Mouse (Mus musculus): ENCODE measurements around the gene Slc5a10. TPM values are rescaled to one million over a fixed set of nuclear protein-coding genes. Genes with fewer than 3 reads are reported as not detected.

The Slc5a10 gene
- polyA plus RNA-seq (2016; fragmentation: Nextera tagmentation; extraction: Ambion mirVana) = 0.07 TPM in 1 of 2 replicates, not detected in the other

- 75% methylated on average over 3 of the region's 3 CpGs for WGBS
- Histone ChIP-seq H3K4me1 (no peaks in the 10 kb centered on the region), H3K27ac (no peak within 1 kb of the TSS), H3K4me3 (no peak within 1 kb of the TSS), H3K27me3 (ENCODE audit: insufficient read depth, poor library complexity, severe bottlenecking) (no peaks in the 10 kb centered on the region), H3K36me3 (no peaks in the 10 kb centered on the region), H3K9me3 (no peaks in the 10 kb centered on the region)
- DNase-seq (ENCODE audit: low spot score) = no peak
Observed at GRCm38 (mm10) chr11:61720636-61721035, at the start of gene Slc5a10. Slc5a10 (minus strand) TSS chr11:61720826.

GRCm38 (mm10) chr11:61761584-61762407 lies 41.2 kb upstream of the Slc5a10 start, which contains the start of gene Prpsap2:
Prpsap2 (minus strand) TSS chr11:61762088.
- Histone ChIP-seq H3K9me3 (no peaks in the 10 kb centered on the region), H3K27me3 (ENCODE audit: insufficient read depth, poor library complexity, severe bottlenecking) (no peaks in the 10 kb centered on the region), H3K4me3 (peak within 1 kb of the TSS; percentile 74), H3K4me1 (peaks cover 7% of the 10 kb centered on the region; the same call in 1 of the 2 replicates), H3K27ac (peak within 1 kb of the TSS; percentile 93), H3K36me3 (peaks cover 6% of the 10 kb centered on the region)
- peak; percentile 99 for DNase-seq (ENCODE audit: low spot score)
- WGBS = under 1% methylated on average over 51 of the region's 51 CpGs

- Histone ChIP-seq H3K4me1 (peaks cover 7% of the 10 kb centered on the region; the same call in 1 of the 2 replicates), H3K27me3 (ENCODE audit: insufficient read depth, poor library complexity, severe bottlenecking) (no peaks in the 10 kb centered on the region), H3K36me3 (peaks cover 15% of the 10 kb centered on the region), H3K4me3 (peak overlapping the region; percentile 74), H3K9me3 (no peaks in the 10 kb centered on the region), H3K27ac (no peak overlapping the region)
- 74% methylated on average over 5 of the region's 5 CpGs for whole genome bisulfite sequencing
- no peak for DNase-seq (ENCODE audit: low spot score)
Observed at GRCm38 (mm10) chr11:61760518-61760917, 39.9 kb upstream of the Slc5a10 start.

- Histone ChIP-seq H3K27ac (no peak overlapping the region), H3K36me3 (peaks cover 42% of the 10 kb centered on the region), H3K4me1 (peaks cover 7% of the 10 kb centered on the region; the same call in 1 of the 2 replicates), H3K4me3 (no peak overlapping the region), H3K9me3 (no peaks in the 10 kb centered on the region), H3K27me3 (ENCODE audit: insufficient read depth, poor library complexity, severe bottlenecking) (no peaks in the 10 kb centered on the region)
- 80% methylated on average over 2 of the region's 2 CpGs for WGBS
- DNase-seq (ENCODE audit: low spot score) = no peak
Observed at GRCm38 (mm10) chr11:61757151-61757550, 36.5 kb upstream of the Slc5a10 start.

GRCm38 (mm10) chr11:61751612-61752011 lies 31.0 kb upstream of the Slc5a10 start:
- 83% methylated on average over 5 of the region's 5 CpGs for WGBS
- DNase-seq (ENCODE audit: low spot score) = no peak
- Histone ChIP-seq H3K27me3 (ENCODE audit: insufficient read depth, poor library complexity, severe bottlenecking) (no peaks in the 10 kb centered on the region), H3K9me3 (no peaks in the 10 kb centered on the region), H3K27ac (no peak overlapping the region), H3K4me1 (no peaks in the 10 kb centered on the region), H3K36me3 (peaks cover 81% of the 10 kb centered on the region), H3K4me3 (no peak overlapping the region)

- H3K27ac ChIP-seq = no peak overlapping the region
- 80% methylated on average over 3 of the region's 3 CpGs for WGBS
- H3K36me3 ChIP-seq = peaks cover 72% of the 10 kb centered on the region
- H3K4me1 ChIP-seq = no peaks in the 10 kb centered on the region
- DNase-seq (ENCODE audit: low spot score) = no peak
- no peaks in the 10 kb centered on the region for H3K9me3 ChIP-seq
- H3K4me3 ChIP-seq = no peak overlapping the region
- H3K27me3 ChIP-seq (ENCODE audit: insufficient read depth, poor library complexity, severe bottlenecking) = no peaks in the 10 kb centered on the region
Observed at GRCm38 (mm10) chr11:61747161-61747560, 26.5 kb upstream of the Slc5a10 start.

GRCm38 (mm10) chr11:61745781-61746180 lies 25.2 kb upstream of the Slc5a10 start:
- H3K27me3 ChIP-seq (ENCODE audit: insufficient read depth, poor library complexity, severe bottlenecking) = no peaks in the 10 kb centered on the region
- no peak overlapping the region for H3K4me3 ChIP-seq
- H3K9me3 ChIP-seq = no peaks in the 10 kb centered on the region
- no peak overlapping the region for H3K27ac ChIP-seq
- no peaks in the 10 kb centered on the region for H3K4me1 ChIP-seq
- DNase-seq (ENCODE audit: low spot score) = no peak
- 94% methylated on average over 9 of the region's 9 CpGs for WGBS
- H3K36me3 ChIP-seq = peaks cover 71% of the 10 kb centered on the region

- H3K36me3 ChIP-seq = peaks cover 72% of the 10 kb centered on the region
- WGBS = 63% methylated on average over 3 of the region's 3 CpGs
- H3K4me3 ChIP-seq = no peak overlapping the region
- no peaks in the 10 kb centered on the region for H3K27me3 ChIP-seq (ENCODE audit: insufficient read depth, poor library complexity, severe bottlenecking)
- H3K9me3 ChIP-seq = no peaks in the 10 kb centered on the region
- DNase-seq (ENCODE audit: low spot score) = no peak
- no peaks in the 10 kb centered on the region for H3K4me1 ChIP-seq
- no peak overlapping the region for H3K27ac ChIP-seq
Observed at GRCm38 (mm10) chr11:61744460-61744859, 23.8 kb upstream of the Slc5a10 start.

- WGBS = 69% methylated on average over 3 of the region's 3 CpGs
- Histone ChIP-seq H3K36me3 (peaks cover 75% of the 10 kb centered on the region), H3K4me1 (no peaks in the 10 kb centered on the region), H3K4me3 (no peak overlapping the region), H3K27ac (no peak overlapping the region), H3K27me3 (ENCODE audit: insufficient read depth, poor library complexity, severe bottlenecking) (no peaks in the 10 kb centered on the region), H3K9me3 (no peaks in the 10 kb centered on the region)
- no peak for DNase-seq (ENCODE audit: low spot score)
Observed at GRCm38 (mm10) chr11:61743768-61744167, 23.1 kb upstream of the Slc5a10 start.

GRCm38 (mm10) chr11:61740500-61740899 lies 19.9 kb upstream of the Slc5a10 start:
- Histone ChIP-seq H3K27me3 (ENCODE audit: insufficient read depth, poor library complexity, severe bottlenecking) (no peaks in the 10 kb centered on the region), H3K27ac (no peak overlapping the region), H3K4me3 (no peak overlapping the region), H3K4me1 (no peaks in the 10 kb centered on the region), H3K36me3 (peaks cover 71% of the 10 kb centered on the region), H3K9me3 (no peaks in the 10 kb centered on the region)
- WGBS = 88% methylated on average over 1 of the region's 1 CpGs
- DNase-seq (ENCODE audit: low spot score) = no peak

GRCm38 (mm10) chr11:61737290-61737689 lies 16.7 kb upstream of the Slc5a10 start:
- Histone ChIP-seq H3K4me3 (no peak overlapping the region), H3K36me3 (peaks cover 90% of the 10 kb centered on the region), H3K27ac (no peak overlapping the region), H3K4me1 (no peaks in the 10 kb centered on the region), H3K27me3 (ENCODE audit: insufficient read depth, poor library complexity, severe bottlenecking) (no peaks in the 10 kb centered on the region), H3K9me3 (no peaks in the 10 kb centered on the region)
- WGBS = 80% methylated on average over 1 of the region's 1 CpGs
- no peak for DNase-seq (ENCODE audit: low spot score)

- Histone ChIP-seq H3K27ac (no peak overlapping the region), H3K27me3 (ENCODE audit: insufficient read depth, poor library complexity, severe bottlenecking) (no peaks in the 10 kb centered on the region), H3K4me3 (no peak overlapping the region), H3K36me3 (peaks cover 81% of the 10 kb centered on the region), H3K9me3 (no peaks in the 10 kb centered on the region), H3K4me1 (peaks cover 4% of the 10 kb centered on the region)
- DNase-seq (ENCODE audit: low spot score) = no peak
- 85% methylated on average over 7 of the region's 7 CpGs for WGBS
Observed at GRCm38 (mm10) chr11:61732672-61733071, 12.0 kb upstream of the Slc5a10 start.

GRCm38 (mm10) chr11:61728037-61728436 lies 7.4 kb upstream of the Slc5a10 start:
- peaks cover 55% of the 10 kb centered on the region for H3K36me3 ChIP-seq
- no peaks in the 10 kb centered on the region for H3K9me3 ChIP-seq
- peaks cover 4% of the 10 kb centered on the region for H3K4me1 ChIP-seq
- no peaks in the 10 kb centered on the region for H3K27me3 ChIP-seq (ENCODE audit: insufficient read depth, poor library complexity, severe bottlenecking)
- peak overlapping the region; percentile 47; the same call in 1 of the 2 replicates for H3K27ac ChIP-seq
- WGBS = 40% methylated on average over 2 of the region's 2 CpGs
- no peak for DNase-seq (ENCODE audit: low spot score)
- H3K4me3 ChIP-seq = no peak overlapping the region
